Mouse (Mus musculus): Measurements from ENCODE around the gene Tut1. TPM values are rescaled to one million over a fixed set of nuclear protein-coding genes. Genes with fewer than 3 reads are reported as not detected.
A peak's percentile ranks its signal among the peaks of the same experiment; 100 is the strongest.

Gene Tut1
- polyA plus RNA-seq, 1 experiment from 2014 or later: 27.2 TPM

DNA sequence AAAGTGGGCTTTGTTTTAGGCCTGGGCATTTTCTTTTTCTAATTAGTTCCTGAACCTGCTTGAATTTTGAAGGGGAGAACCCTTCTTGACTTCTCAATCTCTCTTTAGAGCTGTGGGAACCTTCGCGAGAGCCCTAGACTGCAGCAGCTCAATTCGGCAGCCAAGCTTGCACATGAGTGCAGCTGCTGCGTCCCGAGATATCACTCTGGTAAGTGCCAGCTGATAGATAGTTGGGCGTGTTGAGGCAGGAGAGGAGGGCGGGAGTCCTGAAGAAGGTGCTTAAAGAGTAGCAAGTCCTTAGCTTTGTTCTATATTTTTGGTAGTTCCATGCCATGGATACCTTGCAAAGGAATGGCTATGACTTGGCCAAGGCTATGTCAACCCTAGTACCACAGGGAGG is 6.7 kb upstream of the Tut1 start:
- WGBS: 92% methylated on average over 7 of the region's 7 CpGs
- Histone ChIP-seq H3K4me2 (replicated peaks; ENCODE audit: low read depth, low read length) (no peak overlapping the region), H3K36me3 (ENCODE audit: control insufficient read depth, insufficient read depth, low read length) (peaks cover 68% of the 10 kb centered on the region), H3K4me1 (ENCODE audit: control insufficient read depth, insufficient read depth, low read length) (peaks cover 24% of the 10 kb centered on the region), H3K9me3 (ENCODE audit: control insufficient read depth, low read depth, low read length) (no peaks in the 10 kb centered on the region), H3K27me3 (ENCODE audit: control insufficient read depth, insufficient read depth, low read length) (no peaks in the 10 kb centered on the region), H3K27ac (ENCODE audit: low read length) (no peak overlapping the region), H3K9ac (replicated peaks; ENCODE audit: low read depth, low read length) (no peak overlapping the region), H3K4me3 (ENCODE audit: low read depth, low read length) (no peak overlapping the region)
- ATAC-seq (ENCODE audit: insufficient number of reproducible peaks, insufficient read depth, low FRiP score, low read depth): no peak

DNA sequence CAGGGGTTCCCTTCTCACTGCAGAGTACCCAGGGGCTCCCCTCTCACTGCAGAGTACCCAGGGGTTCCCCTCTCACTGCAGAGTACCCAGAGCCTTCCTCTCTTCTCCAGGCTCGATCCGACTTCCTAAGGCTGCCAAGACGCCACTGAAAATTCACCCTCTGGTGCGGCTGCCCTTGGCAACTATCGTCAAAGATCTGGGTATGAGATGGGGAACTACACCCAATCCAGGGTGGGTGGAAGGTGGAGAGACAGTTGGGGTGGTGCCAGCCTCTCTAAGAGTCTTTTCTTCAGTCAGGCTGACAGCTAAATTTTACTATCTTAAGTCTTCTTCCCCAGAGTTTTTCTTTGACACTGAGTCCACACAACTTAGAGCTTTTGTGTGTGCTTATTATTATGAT is 3.5 kb upstream of the Tut1 start:
- Histone ChIP-seq H3K9ac (replicated peaks; ENCODE audit: low read depth, low read length) (no peak overlapping the region), H3K9me3 (ENCODE audit: control insufficient read depth, low read depth, low read length) (no peaks in the 10 kb centered on the region), H3K4me2 (replicated peaks; ENCODE audit: low read depth, low read length) (no peak overlapping the region), H3K4me1 (ENCODE audit: control insufficient read depth, insufficient read depth, low read length) (peaks cover 9% of the 10 kb centered on the region), H3K27ac (ENCODE audit: low read length) (no peak overlapping the region), H3K36me3 (ENCODE audit: control insufficient read depth, insufficient read depth, low read length) (peaks cover 64% of the 10 kb centered on the region), H3K27me3 (ENCODE audit: control insufficient read depth, insufficient read depth, low read length) (no peaks in the 10 kb centered on the region), H3K4me3 (ENCODE audit: low read depth, low read length) (no peak overlapping the region)
- WGBS: 95% methylated on average over 5 of the region's 5 CpGs
- no peak for ATAC-seq (ENCODE audit: insufficient number of reproducible peaks, insufficient read depth, low FRiP score, low read depth)

DNA sequence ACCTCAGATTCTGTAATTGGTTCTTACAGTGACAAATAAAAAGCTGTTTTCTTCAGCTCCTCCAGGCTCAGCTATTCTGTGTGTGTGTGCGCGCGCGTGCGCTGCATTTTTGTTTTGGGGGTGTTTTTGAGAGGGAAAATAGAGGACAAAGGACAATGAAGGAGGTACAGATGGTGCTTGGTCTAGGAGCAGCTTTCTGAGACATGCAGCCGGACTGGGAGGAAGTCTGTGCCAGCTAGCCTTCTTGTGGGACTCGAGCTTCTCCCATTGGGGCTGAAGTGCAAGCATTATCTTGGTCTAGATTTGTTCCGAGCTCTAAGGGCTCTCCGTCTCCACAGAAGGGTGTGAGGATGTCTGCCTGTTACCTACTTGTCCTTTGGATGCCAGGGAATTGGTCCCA is 1.4 kb upstream of the Tut1 start:
- H3K4me3 ChIP-seq (ENCODE audit: low read depth, low read length): no peak overlapping the region
- H3K36me3 ChIP-seq (ENCODE audit: control insufficient read depth, insufficient read depth, low read length): peaks cover 50% of the 10 kb centered on the region
- H3K9me3 ChIP-seq (ENCODE audit: control insufficient read depth, low read depth, low read length): no peaks in the 10 kb centered on the region
- H3K4me2 ChIP-seq (replicated peaks; ENCODE audit: low read depth, low read length): no peak overlapping the region
- H3K27ac ChIP-seq (ENCODE audit: low read length): no peak overlapping the region
- peaks cover 5% of the 10 kb centered on the region; the same call in 1 of the 2 replicates for H3K4me1 ChIP-seq (ENCODE audit: control insufficient read depth, insufficient read depth, low read length)
- H3K27me3 ChIP-seq (ENCODE audit: control insufficient read depth, insufficient read depth, low read length): no peaks in the 10 kb centered on the region
- 92% methylated on average over 9 of the region's 9 CpGs for WGBS
- no peak for ATAC-seq (ENCODE audit: insufficient number of reproducible peaks, insufficient read depth, low FRiP score, low read depth)
- H3K9ac ChIP-seq (replicated peaks; ENCODE audit: low read depth, low read length): no peak overlapping the region

DNA sequence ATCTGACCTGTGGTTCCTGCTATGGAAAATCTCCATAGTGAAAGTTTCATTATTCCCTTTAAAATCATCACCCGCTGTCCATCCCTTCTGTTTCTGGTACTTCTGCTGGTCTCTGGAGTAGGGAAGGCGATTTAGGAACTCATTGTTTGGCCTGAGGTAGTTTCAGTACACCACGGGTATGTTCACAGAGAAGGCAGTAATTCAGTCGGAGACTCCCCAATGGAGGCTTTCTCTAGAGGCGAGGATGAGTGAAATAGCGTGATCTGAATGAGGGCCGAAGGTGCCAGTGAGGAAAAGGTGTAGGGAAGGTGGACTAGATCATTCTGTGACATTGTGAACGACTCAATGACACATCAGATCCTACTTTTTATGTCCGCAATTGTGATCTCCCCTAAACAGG is 524 bp downstream of the Tut1 start:
- Histone ChIP-seq H3K9me3 (ENCODE audit: control insufficient read depth, low read depth, low read length) (no peaks in the 10 kb centered on the region), H3K27me3 (ENCODE audit: control insufficient read depth, insufficient read depth, low read length) (no peaks in the 10 kb centered on the region), H3K4me2 (replicated peaks; ENCODE audit: low read depth, low read length) (peak overlapping the region; percentile 72), H3K9ac (replicated peaks; ENCODE audit: low read depth, low read length) (peak overlapping the region; percentile 77), H3K36me3 (ENCODE audit: control insufficient read depth, insufficient read depth, low read length) (peaks cover 41% of the 10 kb centered on the region), H3K4me3 (ENCODE audit: low read depth, low read length) (peak overlapping the region; percentile 86), H3K4me1 (ENCODE audit: control insufficient read depth, insufficient read depth, low read length) (peaks cover 5% of the 10 kb centered on the region; the same call in 1 of the 2 replicates), H3K27ac (ENCODE audit: low read length) (peak overlapping the region; percentile 78)
- WGBS: 7% methylated on average over 9 of the region's 9 CpGs
- no peak for ATAC-seq (ENCODE audit: insufficient number of reproducible peaks, insufficient read depth, low FRiP score, low read depth)

DNA sequence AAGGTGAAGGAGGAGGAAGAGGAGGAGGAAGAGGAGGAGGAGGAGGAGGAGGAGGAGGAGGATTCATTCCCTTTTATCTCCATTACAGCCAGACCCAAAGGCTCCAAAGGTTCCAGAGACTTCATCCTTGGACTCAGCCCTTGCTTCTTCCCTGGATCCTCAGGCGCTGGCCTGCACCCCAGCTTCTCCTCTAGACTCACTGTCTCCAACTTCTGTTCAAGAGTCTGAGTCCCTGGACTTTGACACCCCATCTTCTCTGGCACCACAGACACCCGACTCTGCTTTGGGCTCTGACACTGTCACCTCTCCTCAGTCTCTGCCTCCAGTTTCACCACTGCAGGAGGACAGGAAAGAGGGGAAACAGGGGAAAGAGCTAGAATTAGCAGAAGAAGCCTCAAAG is 8.6 kb downstream of the Tut1 start:
- H3K36me3 ChIP-seq (ENCODE audit: control insufficient read depth, insufficient read depth, low read length): peaks cover 60% of the 10 kb centered on the region

DNA sequence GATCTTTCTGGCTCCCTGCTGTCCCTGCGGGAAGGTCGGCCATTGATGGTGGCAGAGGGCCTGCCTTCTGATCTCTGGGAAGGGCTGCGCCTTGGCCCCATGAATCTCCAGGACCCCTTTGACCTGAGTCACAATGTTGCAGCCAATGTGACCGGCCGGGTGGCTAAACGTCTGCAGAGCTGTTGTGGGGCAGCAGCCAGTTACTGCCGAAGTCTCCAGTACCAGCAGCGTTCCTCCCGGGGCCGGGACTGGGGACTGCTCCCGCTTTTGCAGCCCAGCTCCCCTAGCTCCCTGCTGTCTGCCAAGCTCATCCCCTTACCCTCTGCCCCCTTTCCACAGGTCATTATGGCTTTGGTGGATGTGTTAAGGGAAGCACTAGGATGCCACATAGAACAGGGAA is 11.4 kb downstream of the Tut1 start:
- H3K9me3 ChIP-seq (ENCODE audit: control insufficient read depth, low read depth, low read length): no peaks in the 10 kb centered on the region
- no peaks in the 10 kb centered on the region for H3K27me3 ChIP-seq (ENCODE audit: control insufficient read depth, insufficient read depth, low read length)
- no peak overlapping the region for H3K4me3 ChIP-seq (ENCODE audit: low read depth, low read length)
- no peak overlapping the region for H3K9ac ChIP-seq (replicated peaks; ENCODE audit: low read depth, low read length)
- no peak for ATAC-seq (ENCODE audit: insufficient number of reproducible peaks, insufficient read depth, low FRiP score, low read depth)
- H3K27ac ChIP-seq (ENCODE audit: low read length): no peak overlapping the region
- WGBS: 86% methylated on average over 11 of the region's 11 CpGs
- H3K36me3 ChIP-seq (ENCODE audit: control insufficient read depth, insufficient read depth, low read length): peaks cover 51% of the 10 kb centered on the region
- no peak overlapping the region for H3K4me2 ChIP-seq (replicated peaks; ENCODE audit: low read depth, low read length)
- peaks cover 10% of the 10 kb centered on the region; the same call in 1 of the 2 replicates for H3K4me1 ChIP-seq (ENCODE audit: control insufficient read depth, insufficient read depth, low read length)

More for the DNA sequence above, 8.6 kb downstream of the Tut1 start:
- H3K27ac ChIP-seq (ENCODE audit: low read length): no peak overlapping the region
- ATAC-seq (ENCODE audit: insufficient number of reproducible peaks, insufficient read depth, low FRiP score, low read depth): no peak
- no peaks in the 10 kb centered on the region for H3K27me3 ChIP-seq (ENCODE audit: control insufficient read depth, insufficient read depth, low read length)
- no peak overlapping the region for H3K4me3 ChIP-seq (ENCODE audit: low read depth, low read length)
- 95% methylated on average over 2 of the region's 2 CpGs for WGBS
- no peak overlapping the region for H3K9ac ChIP-seq (replicated peaks; ENCODE audit: low read depth, low read length)
- H3K4me2 ChIP-seq (replicated peaks; ENCODE audit: low read depth, low read length): no peak overlapping the region
- peaks cover 5% of the 10 kb centered on the region; the same call in 1 of the 2 replicates for H3K4me1 ChIP-seq (ENCODE audit: control insufficient read depth, insufficient read depth, low read length)
- H3K9me3 ChIP-seq (ENCODE audit: control insufficient read depth, low read depth, low read length): no peaks in the 10 kb centered on the region

DNA sequence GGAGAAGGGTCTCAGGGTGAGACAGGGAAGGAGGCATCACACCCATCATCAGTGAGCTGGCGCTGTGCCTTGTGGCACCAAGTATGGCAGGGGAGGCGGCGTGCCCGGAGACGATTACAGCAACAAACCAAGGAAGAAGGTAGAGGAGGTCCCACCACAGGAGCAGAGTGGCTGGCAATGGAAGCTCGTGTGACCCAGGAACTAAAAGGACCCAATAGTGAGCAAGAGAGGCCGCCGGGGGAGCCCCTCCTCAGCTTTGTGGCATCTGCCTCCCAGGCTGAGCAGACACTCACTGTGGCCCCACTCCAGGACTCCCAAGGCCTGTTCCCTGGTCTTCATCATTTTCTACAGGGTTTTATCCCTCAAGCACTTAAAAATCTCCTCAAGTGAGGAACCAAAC is 12.1 kb downstream of the Tut1 start:
- peaks cover 51% of the 10 kb centered on the region for H3K36me3 ChIP-seq (ENCODE audit: control insufficient read depth, insufficient read depth, low read length)
- no peak for ATAC-seq (ENCODE audit: insufficient number of reproducible peaks, insufficient read depth, low FRiP score, low read depth)
- WGBS: 75% methylated on average over 8 of the region's 8 CpGs
- peak overlapping the region; percentile 74 for H3K4me2 ChIP-seq (replicated peaks; ENCODE audit: low read depth, low read length)
- peak overlapping the region; percentile 89 for H3K4me3 ChIP-seq (ENCODE audit: low read depth, low read length)
- H3K27me3 ChIP-seq (ENCODE audit: control insufficient read depth, insufficient read depth, low read length): no peaks in the 10 kb centered on the region
- H3K4me1 ChIP-seq (ENCODE audit: control insufficient read depth, insufficient read depth, low read length): peaks cover 10% of the 10 kb centered on the region; the same call in 1 of the 2 replicates
- H3K9ac ChIP-seq (replicated peaks; ENCODE audit: low read depth, low read length): peak overlapping the region; percentile 64
- H3K9me3 ChIP-seq (ENCODE audit: control insufficient read depth, low read depth, low read length): no peaks in the 10 kb centered on the region
- H3K27ac ChIP-seq (ENCODE audit: low read length): peak overlapping the region; percentile 93

DNA sequence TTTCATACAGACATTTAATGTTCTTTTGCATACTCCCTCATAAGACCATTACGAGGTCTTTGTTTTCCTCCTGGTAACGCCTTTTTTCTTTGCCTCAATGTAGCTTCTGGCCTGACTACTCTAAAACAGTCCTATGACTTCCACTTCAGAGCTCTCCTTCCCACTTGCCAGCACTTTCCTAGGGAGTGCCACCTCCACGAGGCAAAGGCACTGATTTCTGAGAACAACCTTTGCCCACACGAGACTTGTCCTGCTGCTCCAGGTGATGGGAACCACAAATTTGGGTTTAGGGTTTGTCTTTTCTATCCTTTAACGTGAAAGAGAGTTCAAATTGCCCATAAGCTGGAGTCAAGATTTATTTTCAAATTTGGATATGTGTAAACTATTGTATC is 12.5 kb downstream of the Tut1 start:
- H3K9me3 ChIP-seq (ENCODE audit: control insufficient read depth, low read depth, low read length): no peaks in the 10 kb centered on the region
- peak overlapping the region; percentile 74 for H3K4me2 ChIP-seq (replicated peaks; ENCODE audit: low read depth, low read length)
- 31% methylated on average over 5 of the region's 5 CpGs for WGBS
- H3K27ac ChIP-seq (ENCODE audit: low read length): peak overlapping the region; percentile 93
- ATAC-seq (ENCODE audit: insufficient number of reproducible peaks, insufficient read depth, low FRiP score, low read depth): no peak
- H3K4me3 ChIP-seq (ENCODE audit: low read depth, low read length): peak overlapping the region; percentile 89
- H3K36me3 ChIP-seq (ENCODE audit: control insufficient read depth, insufficient read depth, low read length): peaks cover 55% of the 10 kb centered on the region
- peaks cover 10% of the 10 kb centered on the region; the same call in 1 of the 2 replicates for H3K4me1 ChIP-seq (ENCODE audit: control insufficient read depth, insufficient read depth, low read length)
- H3K9ac ChIP-seq (replicated peaks; ENCODE audit: low read depth, low read length): peak overlapping the region; percentile 64
- H3K27me3 ChIP-seq (ENCODE audit: control insufficient read depth, insufficient read depth, low read length): no peaks in the 10 kb centered on the region

All from stomach, embryonic 14.5 days (tissue).